1 mouse cellular context compared by ENCODE assay signal in the genomic region with DNA sequence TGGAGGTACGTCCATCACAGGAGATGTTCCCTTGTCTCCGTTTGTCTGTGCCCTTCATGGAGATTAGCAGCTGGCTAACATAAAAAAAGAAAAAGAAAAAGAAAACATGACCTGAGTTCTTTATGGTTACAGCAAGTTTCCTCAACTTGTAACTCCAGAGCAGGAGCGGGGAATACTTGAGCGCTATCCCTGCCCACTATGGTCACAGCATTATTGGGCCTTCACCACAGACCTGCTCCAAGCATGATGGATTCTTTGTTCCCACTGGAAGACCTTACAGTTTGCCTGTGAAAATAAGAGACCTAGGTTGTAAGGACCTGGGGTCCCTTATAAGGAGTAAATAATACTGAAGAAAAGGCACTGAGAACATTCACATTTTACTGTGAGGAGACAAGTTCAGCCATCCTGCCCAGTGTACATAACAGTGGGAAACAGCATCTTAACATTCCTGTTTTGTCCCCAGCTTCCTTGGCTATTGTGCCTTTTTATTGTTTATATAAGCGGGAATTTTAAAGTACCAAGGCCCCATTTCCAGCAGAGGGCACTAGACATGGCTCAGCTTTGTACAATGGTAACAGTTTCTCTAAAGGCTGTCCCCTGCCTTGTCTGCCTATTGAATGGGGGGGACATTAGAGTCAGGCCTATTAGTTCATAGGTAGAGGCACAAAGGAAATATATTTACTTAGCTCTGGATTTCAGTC.
TF ChIP-seq lines count a peak whose summit lies in the region.

No protein-coding gene starts in this region.

TF ChIP-seq in CH12.LX, 34 proteins besides CTCF, POLR2A, EP300 and RAD21:
- no peak for TF ChIP-seq SIN3A (IDR thresholded peaks at IDR 0.05; ENCODE audit: low read length)
- TF ChIP-seq ZMIZ1 (IDR thresholded peaks at IDR 0.05; ENCODE audit: low read depth, low read length) = peak; percentile 20; the same call in 1 of the 2 replicates
- peak; percentile 84; the same call in 1 of the 2 replicates for TF ChIP-seq POLR2AphosphoS2 (IDR thresholded peaks at IDR 0.05; ENCODE audit: low read depth, low read length)
- TF ChIP-seq USF2 (conservative IDR thresholded peaks at IDR 0.05; ENCODE audit: low read depth, low read length) = no peak
- no peak for TF ChIP-seq JUN (IDR thresholded peaks at IDR 0.05; ENCODE audit: insufficient read depth, low read depth, low read length)
- TF ChIP-seq SMC3 (IDR thresholded peaks at IDR 0.05; ENCODE audit: low read depth, low read length) = peak; percentile 16; the same call in 1 of the 2 replicates
- TF ChIP-seq RCOR1 (conservative IDR thresholded peaks at IDR 0.05; ENCODE audit: low read depth, low read length) = no peak
- 0 out of 2 replicates have a peak, but pooled peaks have one; percentile 10 for TF ChIP-seq MYC (IDR thresholded peaks at IDR 0.05; ENCODE audit: low read depth, low read length)
